Mouse (Mus musculus) CH12.LX (cell line): ENCODE measurements at regions not wholly inside any gene's neighbourhood (a gene's known extent, or its start where the extent isn't known, plus 50 kb on each side); places are given as distances from the start of the nearest gene placed in this dataset.

Experiments used
- DNase-seq: peaks from one replicate; pipeline ENCODE4 v3.0.0-alpha.2; 2013; ENCODE audit errors: extremely low read depth
- H3K27ac ChIP-seq: 2 replicates; pipeline ENCODE4 v1.5.1; 2012; ENCODE audit warnings: low read depth, mild to moderate bottlenecking, control low read depth, moderate library complexity; ENCODE audit not compliant: insufficient read depth
- H3K27me3 ChIP-seq: replicated peaks from 2 replicates; pipeline ENCODE3; 2012; ENCODE audit warnings: inconsistent platforms
- H3K36me3 ChIP-seq, 2 experiments: replicated peaks in 1 of 2; 2 replicates each; pipeline versions ENCODE3 to v1.6.1; 2012; ENCODE audit warnings: inconsistent platforms in 1 of 2, low read length in 1 of 2, mild to moderate bottlenecking in 1 of 2, mixed read lengths in 1 of 2, moderate library complexity in 1 of 2; ENCODE audit not compliant: control insufficient read depth in 1 of 2, insufficient read depth in 1 of 2
- H3K4me1 ChIP-seq, 2 experiments: 2 replicates each; pipeline ENCODE4 v1.6.1; 2012; ENCODE audit warnings: inconsistent platforms in 1 of 2, moderate library complexity in 1 of 2; ENCODE audit not compliant: insufficient read depth in 2 of 2, control insufficient read depth in 1 of 2
- H3K4me2 ChIP-seq: 2 replicates; pipeline ENCODE4 v1.6.1; 2012; ENCODE audit warnings: low read depth, mild to moderate bottlenecking, control low read depth; ENCODE audit not compliant: poor library complexity, insufficient read depth, severe bottlenecking
- H3K4me3 ChIP-seq, 3 experiments: fragments of 150-350 bp in 1 of 3; sonication (generic) in 1 of 3; replicated peaks in 1 of 3; 2 replicates each; pipeline versions ENCODE3 to v1.5.1; 2011 to 2012; ENCODE audit warnings: low read depth in 2 of 3, low read length in 2 of 3, mild to moderate bottlenecking in 2 of 3, moderate library complexity in 2 of 3, control low read depth in 1 of 3, improper control_type of control experiment in 1 of 3, inconsistent platforms in 1 of 3, mixed read lengths in 1 of 3; ENCODE audit not compliant: poor library complexity in 1 of 3
- H3K79me2 ChIP-seq: replicated peaks from 2 replicates; pipeline ENCODE4 v1.6.1; 2012; ENCODE audit warnings: mild to moderate bottlenecking, moderate library complexity; ENCODE audit not compliant: control insufficient read depth, poor library complexity, insufficient read depth, severe bottlenecking; ENCODE audit errors: extremely low read depth
- H3K9ac ChIP-seq: 2 replicates; pipeline ENCODE4 v1.6.1; 2012; ENCODE audit warnings: low read depth, mild to moderate bottlenecking, control low read depth, moderate library complexity; ENCODE audit not compliant: insufficient read depth
- H3K9me3 ChIP-seq: replicated peaks from 2 replicates; pipeline ENCODE3; 2012; ENCODE audit warnings: low read length, inconsistent platforms, mixed read lengths
- CHD1 ChIP-seq: IDR thresholded peaks from 2 replicates; pipeline ENCODE4 v1.6.1; 2012; ENCODE audit warnings: low read depth, low read length, improper control_type of control experiment, inconsistent platforms
- E2F4 ChIP-seq: IDR thresholded peaks from 2 replicates; pipeline ENCODE4 v1.6.1; 2011; ENCODE audit warnings: low read depth, low read length, improper control_type of control experiment; ENCODE audit not compliant: insufficient replicate concordance
- ELF1 ChIP-seq: IDR thresholded peaks from 2 replicates; pipeline ENCODE4 v1.6.1; 2014; ENCODE audit warnings: low read depth, mild to moderate bottlenecking, inconsistent platforms, low read length, improper control_type of control experiment
- EP300 ChIP-seq: IDR thresholded peaks from 2 replicates; pipeline ENCODE4 v1.6.1; 2011; ENCODE audit warnings: low read length, improper control_type of control experiment
- GABPA ChIP-seq: IDR thresholded peaks from 2 replicates; pipeline ENCODE4 v1.6.1; 2012; ENCODE audit warnings: low read depth, low read length, improper control_type of control experiment, inconsistent platforms; ENCODE audit not compliant: insufficient replicate concordance
- HCFC1 ChIP-seq: IDR thresholded peaks from 2 replicates; pipeline ENCODE4 v1.6.1; 2012; ENCODE audit warnings: low read depth, mild to moderate bottlenecking, inconsistent platforms, low read length, improper control_type of control experiment
- IRF4 ChIP-seq: IDR thresholded peaks from 2 replicates; pipeline ENCODE4 v1.6.1; 2014; ENCODE audit warnings: low read depth, mild to moderate bottlenecking, inconsistent platforms, low read length, improper control_type of control experiment
- JUND ChIP-seq: conservative IDR thresholded peaks from 2 replicates; pipeline ENCODE4 v1.6.1; 2011; ENCODE audit warnings: low read depth, low read length, improper control_type of control experiment
- KAT2A ChIP-seq: IDR thresholded peaks from 2 replicates; pipeline ENCODE4 v1.6.1; 2012; ENCODE audit warnings: low read length, improper control_type of control experiment, inconsistent platforms; ENCODE audit not compliant: insufficient replicate concordance
- NELFE ChIP-seq: IDR thresholded peaks from 2 replicates; pipeline ENCODE4 v1.6.1; 2011; ENCODE audit warnings: low read depth, low read length, improper control_type of control experiment
- NRF1 ChIP-seq: IDR thresholded peaks from 2 replicates; pipeline ENCODE4 v1.6.1; 2014; ENCODE audit warnings: low read depth, mild to moderate bottlenecking, inconsistent platforms, low read length, improper control_type of control experiment, moderate library complexity
- POLR2A ChIP-seq: IDR thresholded peaks from 2 replicates; pipeline ENCODE4 v1.6.1; 2011; ENCODE audit warnings: low read depth, mild to moderate bottlenecking, improper control_type of control experiment, low read length
- POLR2AphosphoS2 ChIP-seq: IDR thresholded peaks from 2 replicates; pipeline ENCODE4 v1.6.1; 2011; ENCODE audit warnings: low read depth, low read length, improper control_type of control experiment
- RAD21 ChIP-seq: IDR thresholded peaks from 2 replicates; pipeline ENCODE4 v1.6.1; 2011; ENCODE audit warnings: low read depth, mild to moderate bottlenecking, low read length, improper control_type of control experiment, moderate library complexity
- RCOR1 ChIP-seq: conservative IDR thresholded peaks from 2 replicates; pipeline ENCODE4 v1.6.1; 2012; ENCODE audit warnings: low read depth, mild to moderate bottlenecking, inconsistent platforms, low read length, improper control_type of control experiment
- SIN3A ChIP-seq: IDR thresholded peaks from 2 replicates; pipeline ENCODE4 v1.6.1; 2012; ENCODE audit warnings: low read length, improper control_type of control experiment, inconsistent platforms
- TBP ChIP-seq: conservative IDR thresholded peaks from 2 replicates; pipeline ENCODE4 v1.6.1; 2011; ENCODE audit warnings: low read depth, low read length, improper control_type of control experiment
- TCF12 ChIP-seq: IDR thresholded peaks from 2 replicates; pipeline ENCODE4 v1.6.1; 2014; ENCODE audit warnings: low read depth, mild to moderate bottlenecking, inconsistent platforms, low read length, improper control_type of control experiment
- UBTF ChIP-seq: IDR thresholded peaks from 2 replicates; pipeline ENCODE4 v1.6.1; 2012; ENCODE audit warnings: low read depth, mild to moderate bottlenecking, inconsistent platforms, low read length, improper control_type of control experiment, moderate library complexity
- USF2 ChIP-seq: conservative IDR thresholded peaks from 2 replicates; pipeline ENCODE4 v1.6.1; 2011; ENCODE audit warnings: low read depth, low read length, improper control_type of control experiment
- dilution Hi-C: fragments of 300-500 bp; cut with MboI; formaldehyde crosslinking; loops from 2 replicates; pipeline ENCODE4 v1.14.3; 2020; ENCODE audit warnings: low sequenced_read_pairs; ENCODE audit not compliant: extremely low pct_unique_long_range_greater_than_20kb, extremely low pct_ligation_motif_present
- in situ Hi-C: fragments of 300-500 bp; cut with MboI; formaldehyde crosslinking; loops from 3 replicates; pipeline ENCODE4 v1.14.3; 2019; ENCODE audit warnings: low sequenced_read_pairs, low pct_ligation_motif_present, low pct_unique_long_range_greater_than_20kb, mixed read lengths

DNA sequence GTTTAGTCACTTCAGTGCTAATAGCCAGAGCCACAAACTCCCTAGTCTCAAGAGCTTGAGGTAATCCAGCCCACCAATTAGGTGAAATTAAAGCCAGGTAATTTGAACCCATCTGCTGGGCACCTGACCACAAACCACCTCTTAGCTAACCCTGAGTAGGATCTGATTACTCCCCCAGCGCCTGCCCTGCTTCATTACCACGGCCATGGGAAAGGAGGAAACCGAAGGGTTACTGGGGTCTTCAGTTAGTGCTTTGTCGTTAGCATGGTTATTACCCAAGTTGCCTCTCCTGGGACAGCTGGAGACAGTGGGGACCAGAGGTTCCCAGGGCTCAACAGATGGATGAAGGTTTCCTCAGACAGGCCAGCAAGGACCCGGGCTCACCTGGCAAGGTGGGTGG lies 337.3 kb upstream of the 3110018I06Rik start:
- H3K4me3 ChIP-seq: no peak overlapping the region
- in situ Hi-C loops: no loop called here
- H3K27me3 ChIP-seq: no peaks in the 10 kb centered on the region
- H3K79me2 ChIP-seq: no peaks in the 10 kb centered on the region
- peaks cover 94% of the 10 kb centered on the region for H3K9me3 ChIP-seq
- TF ChIP-seq UBTF: no peak
- no peak for TF ChIP-seq HCFC1
- TF ChIP-seq NRF1: no peak
- TF ChIP-seq JUND: no peak
- no peak for TF ChIP-seq USF2
- TF ChIP-seq NELFE: no peak
- no peak for TF ChIP-seq RCOR1
- no peak overlapping the region for H3K27ac ChIP-seq
- H3K4me1 ChIP-seq: no peaks in the 10 kb centered on the region
- H3K36me3 ChIP-seq: no peaks in the 10 kb centered on the region
- no peak overlapping the region for H3K9ac ChIP-seq
- H3K4me2 ChIP-seq: no peak overlapping the region
- dilution Hi-C loops: no loop called here
- no peak for DNase-seq

GRCm38 (mm10) chr12:107154668-107155067 lies 333.8 kb upstream of the 3110018I06Rik start:
- TF ChIP-seq POLR2A (no peak), RAD21 (no peak), CHD1 (no peak), E2F4 (no peak), POLR2AphosphoS2 (no peak), KAT2A (no peak), UBTF (no peak), NRF1 (no peak), EP300 (no peak), ELF1 (no peak), TCF12 (no peak), TBP (no peak), SIN3A (no peak), NELFE (no peak), GABPA (no peak), JUND (no peak), IRF4 (no peak)
- dilution Hi-C loops: no loop called here
- Histone ChIP-seq H3K79me2 (no peaks in the 10 kb centered on the region), H3K9ac (no peak overlapping the region), H3K36me3 (no peaks in the 10 kb centered on the region), H3K9me3 (peaks cover 87% of the 10 kb centered on the region), H3K4me1 (no peaks in the 10 kb centered on the region), H3K27me3 (no peaks in the 10 kb centered on the region), H3K4me3 (peak overlapping the region in 1 of 3 experiments; percentile 3), H3K27ac (no peak overlapping the region), H3K4me2 (no peak overlapping the region)
- in situ Hi-C loops: no loop called here
- DNase-seq: no peak
